Mouse (Mus musculus) midbrain, embryonic 11.5 days (tissue): ENCODE measurements around the gene Tomm20. TPM values are rescaled to one million over a fixed set of nuclear protein-coding genes. Genes with fewer than 3 reads are reported as not detected.

ENCODE experiments used
- ATAC-seq: fragments of 200-750 bp; cut with Nextera tagmentation; 2 replicates; pipeline ENCODE4 v1.8.0; 2017; ENCODE audit warnings: moderate TSS enrichment, moderate library complexity; ENCODE audit not compliant: low FRiP score
- DNase-seq: peaks from one replicate; pipeline ENCODE4 v3.0.0; 2015; ENCODE audit warnings: low spot score; ENCODE audit errors: missing footprints
- H3K27ac ChIP-seq: fragments of 300-500 bp; sonication (generic); 2 replicates; pipeline ENCODE4 v1.5.1; 2014; ENCODE audit warnings: low read depth, low read length
- H3K27me3 ChIP-seq: fragments of 300-500 bp; sonication (generic); 2 replicates; pipeline ENCODE4 v1.6.1; 2014; ENCODE audit warnings: mild to moderate bottlenecking, low read length, moderate library complexity, mixed read lengths; ENCODE audit not compliant: control insufficient read depth, insufficient read depth
- H3K36me3 ChIP-seq: fragments of 300-500 bp; sonication (generic); 2 replicates; pipeline ENCODE4 v1.6.1; 2014; ENCODE audit warnings: mild to moderate bottlenecking, low read length, moderate library complexity, mixed read lengths; ENCODE audit not compliant: control insufficient read depth, insufficient read depth
- H3K4me1 ChIP-seq: fragments of 300-500 bp; sonication (generic); 2 replicates; pipeline ENCODE4 v1.6.1; 2014; ENCODE audit warnings: low read length; ENCODE audit not compliant: control insufficient read depth, insufficient read depth
- H3K4me2 ChIP-seq: fragments of 300-500 bp; sonication (generic); 2 replicates; pipeline ENCODE4 v1.6.1; 2014; ENCODE audit warnings: mild to moderate bottlenecking, moderate library complexity
- H3K4me3 ChIP-seq: fragments of 300-500 bp; sonication (generic); 2 replicates; pipeline ENCODE4 v1.5.1; 2014; ENCODE audit warnings: low read depth, low read length
- H3K9ac ChIP-seq: fragments of 300-500 bp; sonication (generic); 2 replicates; pipeline ENCODE4 v1.6.1; 2014; ENCODE audit warnings: low read length
- H3K9me3 ChIP-seq: fragments of 300-500 bp; sonication (generic); 2 replicates; pipeline ENCODE4 v1.6.1; 2016; ENCODE audit warnings: low read length; ENCODE audit not compliant: control insufficient read depth
- WGBS: fragments of 180-500 bp; shearing (Covaris S2); extraction: QIAGEN DNeasy Blood & Tissue Kit; methylation state at CpG from one replicate; pipeline ENCODE4 v1.1.7; 2014; 5-methylcytosine and 5-hydroxymethylcytosine counted together
- polyA plus RNA-seq: library from polyadenylated mRNA; unstranded; fragments of >200 nt; fragmentation: Nextera tagmentation; extraction: Ambion mirVana; gene quantifications from 2 replicates; pipeline ENCODE4 v1.2.1, GENCODE M21; 2014

Gene Tomm20
- polyA plus RNA-seq, 1 experiment from 2014 or later: 240 TPM

DNA sequence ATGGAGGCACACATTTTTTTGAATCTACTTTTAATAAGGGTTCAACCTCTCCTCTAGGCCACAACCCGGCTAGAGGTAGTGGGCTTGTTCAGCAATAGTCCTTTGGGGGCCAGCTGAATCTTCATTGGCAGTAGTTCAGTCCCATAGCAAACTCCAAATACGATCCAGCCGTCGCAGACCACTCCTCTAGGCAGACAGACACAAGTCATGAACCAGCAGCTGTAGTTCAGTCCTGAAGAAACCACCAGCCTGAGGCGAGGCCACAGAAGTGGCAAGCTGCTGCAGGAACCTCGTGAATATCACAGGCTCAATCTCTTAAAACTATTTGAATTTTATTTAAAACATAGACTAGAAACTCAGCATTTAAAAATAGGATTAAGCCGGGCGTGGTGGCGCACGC lies 32.4 kb upstream of the Tomm20 start:
- H3K27ac ChIP-seq: no peak overlapping the region
- no peaks in the 10 kb centered on the region for H3K9me3 ChIP-seq
- H3K4me2 ChIP-seq: no peak overlapping the region
- H3K4me3 ChIP-seq: no peak overlapping the region
- H3K27me3 ChIP-seq: 0 out of 2 replicates have a peak, but pooled peaks cover 2% of the 10 kb centered on the region
- ATAC-seq (no peak), DNase-seq (peak; percentile 75)
- 82% methylated on average over 10 of the region's 10 CpGs for WGBS
- no peaks in the 10 kb centered on the region for H3K36me3 ChIP-seq
- no peaks in the 10 kb centered on the region for H3K4me1 ChIP-seq
- no peak overlapping the region for H3K9ac ChIP-seq

DNA sequence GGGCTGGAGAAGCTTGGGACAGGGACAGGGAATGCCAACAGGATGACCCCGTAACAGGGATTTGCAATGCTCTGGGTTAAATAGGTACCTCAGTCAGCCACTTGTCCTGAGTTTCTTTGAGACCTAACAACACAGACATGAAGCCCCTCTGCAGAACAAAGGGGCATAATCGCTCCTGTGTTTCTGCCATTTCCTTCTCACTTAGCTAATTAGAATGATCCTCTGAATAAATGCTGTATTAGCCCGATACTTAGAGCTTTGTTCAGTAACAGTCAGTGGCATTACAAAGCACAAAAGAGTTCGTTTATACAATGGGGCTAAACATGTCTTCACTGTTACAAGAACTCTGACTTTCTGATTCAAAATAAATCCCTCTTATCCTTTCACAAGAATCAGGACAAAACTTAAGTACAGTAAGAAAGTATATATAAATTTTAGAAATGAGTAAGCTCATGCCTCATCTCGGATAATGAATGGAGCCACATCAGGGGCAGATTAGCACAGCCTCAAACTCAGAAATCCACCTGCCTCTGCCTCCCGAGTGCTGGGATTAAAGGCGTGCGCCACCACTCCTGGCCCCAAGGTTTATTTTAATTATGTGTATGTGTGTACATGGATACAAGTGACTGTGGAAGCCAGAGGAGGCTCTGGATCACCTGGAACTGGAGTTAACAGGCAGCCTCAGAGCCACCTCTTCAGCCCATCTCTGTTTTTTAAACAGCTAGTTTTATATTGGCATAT lies 31.1 kb upstream of the Tomm20 start:
- no peak overlapping the region for H3K9ac ChIP-seq
- H3K4me1 ChIP-seq: no peaks in the 10 kb centered on the region
- 67% methylated on average over 8 of the region's 8 CpGs for WGBS
- no peaks in the 10 kb centered on the region for H3K36me3 ChIP-seq
- peak; percentile 54 for DNase-seq
- no peak overlapping the region for H3K27ac ChIP-seq
- H3K9me3 ChIP-seq: no peaks in the 10 kb centered on the region
- H3K4me2 ChIP-seq: no peak overlapping the region
- no peak for ATAC-seq
- H3K4me3 ChIP-seq: no peak overlapping the region
- 0 out of 2 replicates have a peak, but pooled peaks cover 2% of the 10 kb centered on the region for H3K27me3 ChIP-seq

DNA sequence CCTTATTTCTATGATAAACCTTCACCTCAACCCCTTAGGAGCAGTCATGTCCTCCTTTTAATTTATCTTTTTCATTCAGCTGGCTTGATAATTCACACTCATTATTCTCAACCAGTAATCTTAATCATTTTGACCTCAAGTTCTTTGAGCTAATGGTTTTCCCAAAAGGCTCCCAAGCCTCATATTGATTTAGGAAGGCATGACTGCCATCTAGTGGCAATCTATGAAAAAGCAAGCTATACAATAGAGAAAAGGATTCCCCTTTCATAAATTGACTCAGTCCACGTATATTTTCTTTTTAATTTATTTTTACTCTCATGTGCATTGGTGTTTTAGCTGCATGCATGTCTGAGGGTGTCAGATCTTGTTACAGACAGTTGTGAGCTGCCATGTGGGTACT lies 30.1 kb upstream of the Tomm20 start:
- Histone ChIP-seq H3K36me3 (no peaks in the 10 kb centered on the region), H3K4me3 (no peak overlapping the region), H3K4me2 (no peak overlapping the region), H3K9me3 (no peaks in the 10 kb centered on the region), H3K27ac (no peak overlapping the region), H3K4me1 (peaks cover 3% of the 10 kb centered on the region; the same call in 1 of the 2 replicates), H3K9ac (no peak overlapping the region), H3K27me3 (0 out of 2 replicates have a peak, but pooled peaks cover 2% of the 10 kb centered on the region)
- DNase-seq: peak; percentile 92
- ATAC-seq: no peak
- WGBS: 33% methylated on average over 1 of the region's 1 CpGs

DNA sequence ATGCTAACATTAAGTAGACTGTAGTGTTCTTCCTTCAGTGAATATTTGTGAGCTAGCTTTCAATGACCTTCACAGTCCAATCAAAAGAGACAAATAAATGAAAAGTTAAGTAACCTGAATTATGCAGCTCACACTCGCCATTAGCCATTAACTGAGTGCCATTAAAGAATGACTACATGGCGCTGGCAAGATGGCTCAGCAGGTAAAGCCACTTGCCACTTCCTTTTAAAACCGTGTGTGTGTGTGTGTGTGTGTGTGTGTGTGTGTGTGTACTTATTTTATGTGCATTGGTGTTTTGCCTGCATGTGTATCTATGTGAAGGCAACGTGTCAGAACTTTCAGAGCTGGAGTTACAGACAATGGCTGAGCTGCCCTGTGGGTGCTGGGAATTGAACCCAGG lies 28.9 kb upstream of the Tomm20 start:
- no peaks in the 10 kb centered on the region for H3K36me3 ChIP-seq
- H3K27me3 ChIP-seq: no peaks in the 10 kb centered on the region
- H3K4me1 ChIP-seq: peaks cover 7% of the 10 kb centered on the region
- no peak overlapping the region for H3K9ac ChIP-seq
- WGBS: 85% methylated on average over 4 of the region's 4 CpGs
- DNase-seq (no peak), ATAC-seq (no peak)
- H3K27ac ChIP-seq: no peak overlapping the region
- H3K4me3 ChIP-seq: no peak overlapping the region
- no peaks in the 10 kb centered on the region for H3K9me3 ChIP-seq
- H3K4me2 ChIP-seq: no peak overlapping the region

DNA sequence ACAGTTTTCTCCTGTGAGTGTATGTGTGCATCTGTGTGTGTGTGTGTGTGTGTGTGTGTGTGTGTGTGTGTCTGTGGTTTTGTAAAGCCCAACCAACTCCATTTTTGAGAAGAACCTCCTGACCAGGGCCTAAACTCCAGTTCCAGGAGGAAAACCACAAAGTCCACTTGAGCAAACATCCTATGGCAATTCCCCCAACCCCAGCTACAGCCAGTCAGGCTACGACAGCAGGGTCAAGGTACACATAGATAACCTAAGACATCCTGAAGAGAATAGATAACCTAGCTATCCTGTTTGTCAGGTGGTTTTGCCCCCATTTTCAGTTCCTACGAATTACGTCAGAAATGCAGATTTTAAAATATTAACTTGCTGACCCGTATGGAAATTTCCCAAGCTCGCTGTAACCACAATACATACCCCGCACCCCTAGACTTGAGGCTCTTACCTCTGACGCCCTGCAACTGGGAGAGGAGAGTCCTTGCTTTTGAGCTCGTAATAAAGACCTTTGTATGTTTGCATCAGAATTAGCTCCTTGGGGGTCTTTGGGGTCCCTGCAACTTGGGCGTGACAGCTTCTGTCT lies 28.1 kb upstream of the Tomm20 start:
- WGBS: 78% methylated on average over 9 of the region's 9 CpGs
- no peak for ATAC-seq
- peaks cover 7% of the 10 kb centered on the region for H3K4me1 ChIP-seq
- no peaks in the 10 kb centered on the region for H3K27me3 ChIP-seq
- H3K4me3 ChIP-seq: no peak overlapping the region
- no peak overlapping the region for H3K27ac ChIP-seq
- H3K9ac ChIP-seq: no peak overlapping the region
- DNase-seq: no peak
- no peak overlapping the region for H3K4me2 ChIP-seq
- H3K9me3 ChIP-seq: no peaks in the 10 kb centered on the region
- peaks cover 1% of the 10 kb centered on the region; the same call in 1 of the 2 replicates for H3K36me3 ChIP-seq

DNA sequence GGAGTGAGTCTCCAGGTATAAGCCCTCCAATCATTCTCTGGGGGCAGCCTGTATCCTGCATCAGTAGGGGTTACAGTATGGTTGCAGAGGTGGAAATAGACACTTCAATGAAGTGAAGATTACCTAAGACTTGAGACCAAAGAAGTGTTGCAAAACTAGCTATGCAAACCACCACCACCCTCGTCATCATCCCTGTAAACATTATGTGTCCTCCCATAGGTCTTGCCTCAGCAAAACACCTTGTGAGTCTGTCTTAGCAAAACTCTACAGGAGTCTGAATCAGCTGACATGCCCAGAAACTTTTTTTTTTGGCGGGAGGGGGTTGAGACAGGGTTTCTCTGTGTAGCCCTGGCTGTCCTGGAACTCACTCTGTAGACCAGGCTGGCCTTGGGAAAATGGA lies 27.0 kb upstream of the Tomm20 start:
- H3K27ac ChIP-seq: no peak overlapping the region
- 74% methylated on average over 2 of the region's 2 CpGs for WGBS
- peaks cover 5% of the 10 kb centered on the region; the same call in 1 of the 2 replicates for H3K36me3 ChIP-seq
- no peak for DNase-seq
- peaks cover 7% of the 10 kb centered on the region for H3K4me1 ChIP-seq
- no peak overlapping the region for H3K4me3 ChIP-seq
- no peak overlapping the region for H3K4me2 ChIP-seq
- H3K9ac ChIP-seq: no peak overlapping the region
- H3K27me3 ChIP-seq: no peaks in the 10 kb centered on the region
- ATAC-seq: no peak
- H3K9me3 ChIP-seq: no peaks in the 10 kb centered on the region

DNA sequence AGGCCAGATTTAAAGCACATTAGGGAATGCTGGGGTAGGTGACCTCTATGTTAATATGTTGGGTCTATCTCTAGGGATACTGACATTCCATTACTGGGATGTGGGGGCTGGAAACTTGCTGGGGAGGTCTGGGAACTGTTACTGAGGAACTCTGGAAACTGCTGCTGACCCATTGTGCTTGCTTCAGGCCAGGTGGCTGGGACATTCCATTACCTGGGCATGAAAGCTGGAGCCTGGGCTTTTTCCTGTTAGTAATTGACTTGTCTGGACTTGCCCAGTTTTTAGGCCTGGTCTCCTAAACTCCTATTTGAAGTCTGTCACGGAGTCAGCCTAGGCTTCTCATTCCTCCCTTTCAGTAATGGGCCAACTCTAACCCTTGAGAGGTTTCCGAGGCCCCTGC lies 26.5 kb upstream of the Tomm20 start:
- DNase-seq: no peak
- H3K36me3 ChIP-seq: peaks cover 5% of the 10 kb centered on the region; the same call in 1 of the 2 replicates
- H3K4me2 ChIP-seq: no peak overlapping the region
- no peaks in the 10 kb centered on the region for H3K9me3 ChIP-seq
- H3K9ac ChIP-seq: no peak overlapping the region
- no peak overlapping the region for H3K4me3 ChIP-seq
- peaks cover 7% of the 10 kb centered on the region for H3K4me1 ChIP-seq
- no peaks in the 10 kb centered on the region for H3K27me3 ChIP-seq
- ATAC-seq: no peak
- WGBS: 84% methylated on average over 2 of the region's 2 CpGs
- H3K27ac ChIP-seq: no peak overlapping the region

DNA sequence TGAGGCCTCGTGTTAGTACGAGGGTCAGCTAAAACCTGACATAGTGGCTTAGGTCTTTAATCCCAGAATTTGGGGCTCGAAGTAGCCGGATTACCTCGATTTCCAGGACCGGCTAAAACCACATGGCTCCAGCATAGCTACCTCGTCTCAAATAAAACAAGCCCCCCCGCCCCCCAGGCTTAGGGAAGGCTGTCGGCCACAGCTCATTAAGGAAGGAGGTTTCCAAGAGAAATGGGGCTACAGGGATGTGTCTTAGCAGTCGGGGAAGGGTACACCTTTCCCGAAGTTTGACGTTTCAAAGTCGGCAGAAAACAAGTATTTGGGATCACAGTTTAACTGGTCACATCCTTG lies 25.6 kb upstream of the Tomm20 start:
- WGBS: 14% methylated on average over 13 of the region's 13 CpGs
- no peaks in the 10 kb centered on the region for H3K9me3 ChIP-seq
- peaks cover 7% of the 10 kb centered on the region for H3K4me1 ChIP-seq
- DNase-seq (no peak), ATAC-seq (peak; percentile 71; the same call in 1 of the 2 replicates)
- peak overlapping the region; percentile 50; the same call in 1 of the 2 replicates for H3K27ac ChIP-seq
- H3K27me3 ChIP-seq: no peaks in the 10 kb centered on the region
- peaks cover 5% of the 10 kb centered on the region; the same call in 1 of the 2 replicates for H3K36me3 ChIP-seq
- peak overlapping the region; percentile 87 for H3K9ac ChIP-seq
- peak overlapping the region; percentile 79 for H3K4me2 ChIP-seq
- peak overlapping the region; percentile 95 for H3K4me3 ChIP-seq

DNA sequence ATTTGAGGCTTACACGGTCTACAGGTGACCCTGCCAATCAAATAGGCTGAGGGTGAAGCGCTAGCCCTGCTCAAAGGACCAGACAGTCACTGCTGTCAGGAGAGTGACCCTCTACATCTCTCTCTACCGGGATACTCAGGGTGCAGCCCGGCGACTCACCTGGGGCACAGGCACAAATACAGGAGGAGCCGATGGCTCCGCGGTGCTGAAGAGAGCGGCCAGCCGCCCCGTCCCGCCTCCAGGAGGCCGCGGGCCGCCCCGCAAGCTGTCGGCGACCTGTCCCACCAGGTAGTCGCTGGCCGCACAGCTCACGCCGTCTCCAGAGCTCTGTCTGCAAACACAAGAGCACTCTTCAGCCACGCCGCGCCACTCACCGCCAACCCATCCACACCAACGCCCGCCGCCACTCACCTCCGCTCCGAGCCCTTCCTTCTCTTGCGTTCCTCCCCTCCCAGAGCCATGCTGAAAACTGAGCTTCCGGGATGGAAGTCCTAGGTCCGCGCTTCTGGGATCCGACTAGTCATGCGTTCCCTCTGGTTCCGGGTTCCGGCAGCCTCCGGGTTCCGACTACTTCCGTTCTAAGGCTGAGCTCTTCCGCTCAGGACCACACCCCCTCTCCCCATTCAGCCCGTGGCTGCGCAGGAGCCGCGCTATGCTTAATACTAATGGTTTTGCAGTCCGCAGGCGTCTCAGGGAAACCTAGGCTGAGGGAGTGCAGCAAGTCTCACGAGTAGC lies 25.1 kb upstream of the Tomm20 start, which contains the start of gene Rbm34:
Rbm34 (minus strand) TSS at position 493 of the 735 bp plus-strand sequence.
- Histone ChIP-seq H3K9ac (peak within 1 kb of the TSS; percentile 87), H3K4me2 (peak within 1 kb of the TSS; percentile 79), H3K4me1 (peaks cover 7% of the 10 kb centered on the region), H3K27ac (peak within 1 kb of the TSS; percentile 50; the same call in 1 of the 2 replicates), H3K36me3 (peaks cover 5% of the 10 kb centered on the region; the same call in 1 of the 2 replicates), H3K4me3 (peak within 1 kb of the TSS; percentile 95), H3K27me3 (no peaks in the 10 kb centered on the region), H3K9me3 (no peaks in the 10 kb centered on the region)
- DNase-seq (peak; percentile 99), ATAC-seq (peak; percentile 98)
- 1% methylated on average over 49 of the region's 50 CpGs for WGBS
